Mouse (Mus musculus) stomach, postnatal 0 days (tissue): ENCODE data around the gene Slc35a1. TPM values are rescaled to one million over a fixed set of nuclear protein-coding genes. Genes with fewer than 3 reads are reported as not detected.
A peak's percentile ranks its signal among the peaks of the same experiment; 100 is the strongest.

Experiments
- ATAC-seq: fragments of 200-750 bp; cut with Nextera tagmentation; 2 replicates; pipeline ENCODE4 v1.8.0; 2017; ENCODE audit not compliant: low FRiP score, low TSS enrichment
- DNase-seq: peaks from one replicate; pipeline ENCODE4 v3.0.0-alpha.2; 2016; ENCODE audit warnings: low spot score
- H3K27ac ChIP-seq: fragments of 300-500 bp; sonication (generic); replicated peaks from 2 replicates; pipeline ENCODE4 v1.5.1; 2014; ENCODE audit warnings: mild to moderate bottlenecking, control low read depth
- H3K27me3 ChIP-seq: fragments of 300-500 bp; sonication (generic); 2 replicates; pipeline ENCODE4 v1.6.1; 2014; ENCODE audit warnings: low read length; ENCODE audit not compliant: control insufficient read depth, insufficient read depth
- H3K36me3 ChIP-seq: fragments of 300-500 bp; sonication (generic); 2 replicates; pipeline ENCODE4 v1.6.1; 2014; ENCODE audit warnings: low read length, mixed read lengths; ENCODE audit not compliant: control insufficient read depth, insufficient read depth
- H3K4me1 ChIP-seq: fragments of 300-500 bp; sonication (generic); replicated peaks from 2 replicates; pipeline ENCODE4 v1.6.1; 2014; ENCODE audit warnings: antibody characterized with exemption; ENCODE audit not compliant: control insufficient read depth, insufficient read depth
- H3K4me2 ChIP-seq: fragments of 300-500 bp; sonication (generic); replicated peaks from 2 replicates; pipeline ENCODE4 v1.6.1; 2014; ENCODE audit warnings: low read depth, mild to moderate bottlenecking, control low read depth, moderate library complexity
- H3K4me3 ChIP-seq: fragments of 300-500 bp; sonication (generic); 2 replicates; pipeline ENCODE4 v1.5.1; 2014; ENCODE audit warnings: low read depth, low read length, control low read depth
- H3K9ac ChIP-seq: fragments of 300-500 bp; sonication (generic); 2 replicates; pipeline ENCODE4 v1.6.1; 2014; ENCODE audit warnings: mild to moderate bottlenecking, low read length, control low read depth, mixed read lengths
- H3K9me3 ChIP-seq: fragments of 300-500 bp; sonication (generic); 2 replicates; pipeline ENCODE4 v1.6.1; 2016; ENCODE audit warnings: low read length; ENCODE audit not compliant: control insufficient read depth
- CTCF ChIP-seq: IDR thresholded peaks from 2 replicates; pipeline ENCODE4 v1.5.1; 2016; ENCODE audit warnings: antibody characterized with exemption, low read depth, mild to moderate bottlenecking, moderate library complexity
- EP300 ChIP-seq: optimal IDR thresholded peaks from 2 replicates; pipeline ENCODE3; 2016; ENCODE audit warnings: antibody characterized with exemption
- WGBS: fragments of 180-500 bp; shearing (Covaris S2); extraction: QIAGEN DNeasy Blood & Tissue Kit; methylation state at CpG from one replicate; pipeline ENCODE4 v1.1.7; 2014; 5-methylcytosine and 5-hydroxymethylcytosine counted together
- polyA plus RNA-seq: library from polyadenylated mRNA; unstranded; fragments of >200 nt; fragmentation: Nextera tagmentation; extraction: Ambion mirVana; gene quantifications from 2 replicates; pipeline ENCODE4 v1.2.1, GENCODE M21; 2015

Gene Slc35a1
- polyA plus RNA-seq, 1 experiment from 2014 or later: 39.6 TPM

GRCm38 (mm10) chr4:34667923-34668322 is 19.3 kb downstream of the Slc35a1 start:
- Histone ChIP-seq H3K27ac (no peak overlapping the region), H3K36me3 (peaks cover 18% of the 10 kb centered on the region; the same call in 1 of the 2 replicates), H3K4me3 (no peak overlapping the region), H3K4me1 (no peaks in the 10 kb centered on the region), H3K27me3 (no peaks in the 10 kb centered on the region), H3K9me3 (no peaks in the 10 kb centered on the region), H3K9ac (no peak overlapping the region), H3K4me2 (no peak overlapping the region)
- no peak for DNase-seq
- TF ChIP-seq EP300: no peak
- TF ChIP-seq CTCF: no peak
- WGBS: 90% methylated on average over 5 of the region's 5 CpGs
- no peak for ATAC-seq

DNA sequence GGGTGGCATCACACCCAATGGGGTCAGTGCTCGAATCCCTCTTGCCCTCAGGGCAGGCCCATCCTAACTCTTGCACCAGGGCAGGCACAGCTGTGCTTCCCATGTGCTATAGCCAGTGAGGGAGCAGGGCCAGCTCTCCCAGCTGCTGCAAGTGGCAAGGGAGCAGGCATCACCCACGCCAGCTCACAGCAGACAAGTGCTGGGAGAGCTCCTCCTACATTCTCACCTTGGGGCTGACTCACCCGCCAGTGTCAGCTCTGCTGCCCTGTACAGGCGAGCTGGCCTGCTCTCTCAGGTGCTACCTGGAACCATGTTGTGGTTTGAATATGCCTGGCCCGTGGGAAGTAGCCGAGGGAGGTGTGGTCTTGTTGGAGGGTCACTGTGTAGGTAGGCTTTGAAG is 25.3 kb downstream of the Slc35a1 start:
- TF ChIP-seq CTCF: no peak
- DNase-seq (peak; percentile 25), ATAC-seq (peak; percentile 89)
- peaks cover 29% of the 10 kb centered on the region for H3K36me3 ChIP-seq
- H3K9me3 ChIP-seq: no peaks in the 10 kb centered on the region
- no peak overlapping the region for H3K27ac ChIP-seq
- WGBS: 83% methylated on average over 6 of the region's 6 CpGs
- no peaks in the 10 kb centered on the region for H3K27me3 ChIP-seq
- no peak overlapping the region for H3K4me3 ChIP-seq
- no peak overlapping the region for H3K4me2 ChIP-seq
- H3K4me1 ChIP-seq: no peaks in the 10 kb centered on the region
- H3K9ac ChIP-seq: no peak overlapping the region

GRCm38 (mm10) chr4:34661514-34661913 is 25.7 kb downstream of the Slc35a1 start:
- Histone ChIP-seq H3K27ac (no peak overlapping the region), H3K4me1 (no peaks in the 10 kb centered on the region), H3K4me3 (no peak overlapping the region), H3K36me3 (peaks cover 31% of the 10 kb centered on the region), H3K27me3 (no peaks in the 10 kb centered on the region), H3K9me3 (no peaks in the 10 kb centered on the region), H3K9ac (no peak overlapping the region), H3K4me2 (no peak overlapping the region)
- DNase-seq: no peak
- no peak for TF ChIP-seq EP300
- TF ChIP-seq CTCF: no peak
- WGBS: 94% methylated on average over 2 of the region's 2 CpGs
- peak; percentile 55 for ATAC-seq

DNA sequence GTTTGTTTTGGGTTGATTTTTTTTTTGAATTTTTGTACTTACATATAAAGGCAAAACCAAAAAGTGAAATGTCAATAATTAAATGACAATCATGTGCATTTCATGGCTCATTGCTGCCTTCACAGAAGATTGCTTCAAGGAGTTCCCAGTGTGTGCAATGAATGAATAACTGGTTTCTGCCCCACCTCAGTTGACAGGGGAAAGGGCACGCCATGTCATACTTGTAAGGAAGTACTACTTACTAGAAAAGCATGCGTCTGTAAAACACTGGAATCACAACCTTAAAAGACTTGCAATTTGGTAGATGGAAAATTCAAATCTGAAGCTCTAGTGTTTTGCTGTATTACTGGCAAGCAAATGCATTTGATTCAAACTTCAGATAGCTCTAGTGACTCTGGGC is 28.2 kb downstream of the Slc35a1 start:
- Histone ChIP-seq H3K36me3 (peaks cover 33% of the 10 kb centered on the region), H3K27me3 (no peaks in the 10 kb centered on the region), H3K27ac (no peak overlapping the region), H3K9me3 (no peaks in the 10 kb centered on the region), H3K9ac (no peak overlapping the region), H3K4me1 (no peaks in the 10 kb centered on the region), H3K4me2 (no peak overlapping the region), H3K4me3 (no peak overlapping the region)
- 85% methylated on average over 2 of the region's 2 CpGs for WGBS
- DNase-seq: peak; percentile 47
- peak; percentile 73 for ATAC-seq
- TF ChIP-seq EP300: no peak

DNA sequence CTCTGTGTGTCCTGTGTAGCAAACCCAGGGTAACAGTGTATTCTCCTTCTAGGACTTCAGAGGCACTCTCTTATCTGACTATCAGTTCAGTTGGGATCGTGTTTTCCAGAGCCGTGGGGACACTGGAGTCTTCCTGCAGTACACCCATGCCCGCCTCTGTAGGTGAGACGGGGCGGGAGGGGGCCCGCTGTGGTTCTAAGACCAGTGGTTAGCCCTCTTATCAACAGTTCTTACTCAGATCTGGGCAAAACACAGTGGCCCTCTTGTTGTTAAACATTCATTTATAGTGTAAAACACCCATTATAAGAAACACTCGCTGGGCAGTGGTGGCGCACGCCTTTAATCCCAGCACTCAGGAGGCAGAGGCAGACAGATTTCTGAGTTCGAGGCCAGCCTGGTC is 31.1 kb downstream of the Slc35a1 start:
- Histone ChIP-seq H3K27ac (no peak overlapping the region), H3K9me3 (no peaks in the 10 kb centered on the region), H3K36me3 (peaks cover 23% of the 10 kb centered on the region), H3K4me3 (no peak overlapping the region), H3K9ac (no peak overlapping the region), H3K4me1 (no peaks in the 10 kb centered on the region), H3K27me3 (no peaks in the 10 kb centered on the region), H3K4me2 (no peak overlapping the region)
- WGBS: 96% methylated on average over 10 of the region's 10 CpGs
- ATAC-seq: no peak
- no peak for DNase-seq
- TF ChIP-seq EP300 (no peak), CTCF (no peak)

DNA sequence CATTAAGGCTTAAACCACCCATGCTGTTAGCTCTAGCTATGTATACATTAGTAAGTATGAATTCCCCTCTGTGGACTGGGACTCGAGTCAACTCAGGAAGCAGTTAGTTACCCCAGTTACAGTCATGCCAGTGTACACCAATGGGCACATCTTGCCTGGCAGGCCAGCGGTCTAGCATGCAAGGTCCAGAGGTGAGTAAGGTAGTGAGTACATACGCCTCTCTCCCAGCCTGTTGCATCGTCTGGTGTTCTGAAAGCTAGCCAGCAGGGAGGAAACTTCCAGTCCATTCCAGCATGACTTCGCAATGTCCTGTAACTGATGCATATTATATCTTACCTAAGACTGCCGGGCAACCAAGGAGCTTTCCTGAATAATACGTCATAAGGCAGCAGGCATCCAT is 34.1 kb downstream of the Slc35a1 start:
- TF ChIP-seq CTCF: no peak
- no peak for TF ChIP-seq EP300
- WGBS: 85% methylated on average over 7 of the region's 7 CpGs
- Histone ChIP-seq H3K27ac (no peak overlapping the region), H3K27me3 (no peaks in the 10 kb centered on the region), H3K4me3 (no peak overlapping the region), H3K4me2 (no peak overlapping the region), H3K9me3 (no peaks in the 10 kb centered on the region), H3K4me1 (no peaks in the 10 kb centered on the region), H3K9ac (no peak overlapping the region), H3K36me3 (peaks cover 24% of the 10 kb centered on the region)
- 0 out of 2 replicates have a peak, but pooled peaks have one; percentile 53 for ATAC-seq
- DNase-seq: no peak
